Mouse (Mus musculus): ENCODE measurements at regions not wholly inside any gene's neighbourhood (a gene's known extent, or its start where the extent isn't known, plus 50 kb on each side); places are given as distances from the start of the nearest gene placed in this dataset.

- H3K36me3 ChIP-seq (ENCODE audit: control insufficient read depth, insufficient read depth, low read length, poor library complexity, severe bottlenecking), result no peaks in the 10 kb centered on the region
- H3K27me3 ChIP-seq (ENCODE audit: control insufficient read depth, insufficient read depth, low read length, poor library complexity, severe bottlenecking), result no peaks in the 10 kb centered on the region
- H3K27ac ChIP-seq (ENCODE audit: insufficient read depth, low read length), result no peak overlapping the region
- peaks cover 15% of the 10 kb centered on the region for H3K9me3 ChIP-seq (replicated peaks; ENCODE audit: control insufficient read depth, insufficient read depth, low read length, poor library complexity, severe bottlenecking)
- no peak overlapping the region for H3K4me3 ChIP-seq (ENCODE audit: low read depth, low read length)
- no peak for TF ChIP-seq POLR2A (IDR thresholded peaks at IDR 0.05; ENCODE audit: insufficient read depth, low read length)
- no peak for TF ChIP-seq CTCF (IDR thresholded peaks at IDR 0.05; ENCODE audit: low read depth, low read length)
- no peak for TF ChIP-seq EP300 (IDR thresholded peaks at IDR 0.05; ENCODE audit: insufficient read depth, low read depth, low read length)
- H3K4me1 ChIP-seq (ENCODE audit: control insufficient read depth, insufficient read depth, low read length), result no peaks in the 10 kb centered on the region
- H3K9ac ChIP-seq (ENCODE audit: low read depth, poor library complexity, severe bottlenecking), result no peak overlapping the region
These were observed 57.7 kb downstream of the Rpl14 start for GRCm38 (mm10) chr9:120628794-120629560.

- TF ChIP-seq POLR2A (IDR thresholded peaks at IDR 0.05; ENCODE audit: insufficient read depth, low read length) (no peak), CTCF (IDR thresholded peaks at IDR 0.05; ENCODE audit: low read depth, low read length) (no peak), EP300 (IDR thresholded peaks at IDR 0.05; ENCODE audit: insufficient read depth, low read depth, low read length) (no peak)
- no peak overlapping the region for H3K27ac ChIP-seq (ENCODE audit: insufficient read depth, low read length)
- no peak overlapping the region for H3K9ac ChIP-seq (ENCODE audit: low read depth, poor library complexity, severe bottlenecking)
- H3K27me3 ChIP-seq (ENCODE audit: control insufficient read depth, insufficient read depth, low read length, poor library complexity, severe bottlenecking), result no peaks in the 10 kb centered on the region
- peaks cover 13% of the 10 kb centered on the region for H3K9me3 ChIP-seq (replicated peaks; ENCODE audit: control insufficient read depth, insufficient read depth, low read length, poor library complexity, severe bottlenecking)
- H3K4me1 ChIP-seq (ENCODE audit: control insufficient read depth, insufficient read depth, low read length), result no peaks in the 10 kb centered on the region
- H3K36me3 ChIP-seq (ENCODE audit: control insufficient read depth, insufficient read depth, low read length, poor library complexity, severe bottlenecking), result no peaks in the 10 kb centered on the region
- H3K4me3 ChIP-seq (ENCODE audit: low read depth, low read length), result no peak overlapping the region
These were observed 58.4 kb downstream of the Rpl14 start for GRCm38 (mm10) chr9:120629609-120630008.

- H3K4me3 ChIP-seq (ENCODE audit: low read depth, low read length), result no peak overlapping the region
- no peak overlapping the region for H3K27ac ChIP-seq (ENCODE audit: insufficient read depth, low read length)
- no peak overlapping the region for H3K9ac ChIP-seq (ENCODE audit: low read depth, poor library complexity, severe bottlenecking)
- H3K4me1 ChIP-seq (ENCODE audit: control insufficient read depth, insufficient read depth, low read length), result no peaks in the 10 kb centered on the region
- no peaks in the 10 kb centered on the region for H3K36me3 ChIP-seq (ENCODE audit: control insufficient read depth, insufficient read depth, low read length, poor library complexity, severe bottlenecking)
- no peaks in the 10 kb centered on the region for H3K27me3 ChIP-seq (ENCODE audit: control insufficient read depth, insufficient read depth, low read length, poor library complexity, severe bottlenecking)
- TF ChIP-seq POLR2A (IDR thresholded peaks at IDR 0.05; ENCODE audit: insufficient read depth, low read length) (no peak), EP300 (IDR thresholded peaks at IDR 0.05; ENCODE audit: insufficient read depth, low read depth, low read length) (no peak), CTCF (IDR thresholded peaks at IDR 0.05; ENCODE audit: low read depth, low read length) (no peak)
- peaks cover 7% of the 10 kb centered on the region; the same call in 1 of the 2 replicates for H3K9me3 ChIP-seq (replicated peaks; ENCODE audit: control insufficient read depth, insufficient read depth, low read length, poor library complexity, severe bottlenecking)
These were observed 61.6 kb downstream of the Rpl14 start for GRCm38 (mm10) chr9:120632821-120633220.

- TF ChIP-seq EP300 (IDR thresholded peaks at IDR 0.05; ENCODE audit: insufficient read depth, low read depth, low read length) (no peak), POLR2A (IDR thresholded peaks at IDR 0.05; ENCODE audit: insufficient read depth, low read length) (no peak), CTCF (IDR thresholded peaks at IDR 0.05; ENCODE audit: low read depth, low read length) (no peak)
- H3K27me3 ChIP-seq (ENCODE audit: control insufficient read depth, insufficient read depth, low read length, poor library complexity, severe bottlenecking), result no peaks in the 10 kb centered on the region
- no peaks in the 10 kb centered on the region for H3K4me1 ChIP-seq (ENCODE audit: control insufficient read depth, insufficient read depth, low read length)
- H3K9me3 ChIP-seq (replicated peaks; ENCODE audit: control insufficient read depth, insufficient read depth, low read length, poor library complexity, severe bottlenecking), result no peaks in the 10 kb centered on the region; the same call in 1 of the 2 replicates
- H3K27ac ChIP-seq (ENCODE audit: insufficient read depth, low read length), result no peak overlapping the region
- H3K36me3 ChIP-seq (ENCODE audit: control insufficient read depth, insufficient read depth, low read length, poor library complexity, severe bottlenecking), result no peaks in the 10 kb centered on the region
- H3K4me3 ChIP-seq (ENCODE audit: low read depth, low read length), result no peak overlapping the region
- no peak overlapping the region for H3K9ac ChIP-seq (ENCODE audit: low read depth, poor library complexity, severe bottlenecking)
These were observed 71.4 kb downstream of the Rpl14 start for GRCm38 (mm10) chr9:120642656-120643055.

- no peak overlapping the region for H3K9ac ChIP-seq (ENCODE audit: low read depth, poor library complexity, severe bottlenecking)
- TF ChIP-seq EP300 (IDR thresholded peaks at IDR 0.05; ENCODE audit: insufficient read depth, low read depth, low read length), result no peak
- TF ChIP-seq POLR2A (IDR thresholded peaks at IDR 0.05; ENCODE audit: insufficient read depth, low read length), result no peak
- TF ChIP-seq CTCF (IDR thresholded peaks at IDR 0.05; ENCODE audit: low read depth, low read length), result no peak
These were observed 72.1 kb downstream of the Rpl14 start for GRCm38 (mm10) chr9:120643371-120643770.

GRCm38 (mm10) chr9:120645776-120646175 is 74.5 kb downstream of the Rpl14 start:
- Histone ChIP-seq H3K9me3 (replicated peaks; ENCODE audit: control insufficient read depth, insufficient read depth, low read length, poor library complexity, severe bottlenecking) (no peaks in the 10 kb centered on the region; the same call in 1 of the 2 replicates), H3K27me3 (ENCODE audit: control insufficient read depth, insufficient read depth, low read length, poor library complexity, severe bottlenecking) (no peaks in the 10 kb centered on the region), H3K9ac (ENCODE audit: low read depth, poor library complexity, severe bottlenecking) (no peak overlapping the region), H3K4me1 (ENCODE audit: control insufficient read depth, insufficient read depth, low read length) (no peaks in the 10 kb centered on the region), H3K4me3 (ENCODE audit: low read depth, low read length) (no peak overlapping the region), H3K27ac (ENCODE audit: insufficient read depth, low read length) (no peak overlapping the region), H3K36me3 (ENCODE audit: control insufficient read depth, insufficient read depth, low read length, poor library complexity, severe bottlenecking) (no peaks in the 10 kb centered on the region)
- TF ChIP-seq EP300 (IDR thresholded peaks at IDR 0.05; ENCODE audit: insufficient read depth, low read depth, low read length) (no peak), CTCF (IDR thresholded peaks at IDR 0.05; ENCODE audit: low read depth, low read length) (peak; percentile 5)

More at GRCm38 (mm10) chr9:120643371-120643770, 72.1 kb downstream of the Rpl14 start:
- Histone ChIP-seq H3K36me3 (ENCODE audit: control insufficient read depth, insufficient read depth, low read length, poor library complexity, severe bottlenecking) (no peaks in the 10 kb centered on the region), H3K4me3 (ENCODE audit: low read depth, low read length) (no peak overlapping the region), H3K27ac (ENCODE audit: insufficient read depth, low read length) (no peak overlapping the region), H3K27me3 (ENCODE audit: control insufficient read depth, insufficient read depth, low read length, poor library complexity, severe bottlenecking) (no peaks in the 10 kb centered on the region), H3K4me1 (ENCODE audit: control insufficient read depth, insufficient read depth, low read length) (no peaks in the 10 kb centered on the region), H3K9me3 (replicated peaks; ENCODE audit: control insufficient read depth, insufficient read depth, low read length, poor library complexity, severe bottlenecking) (no peaks in the 10 kb centered on the region; the same call in 1 of the 2 replicates)

Data from ES-Bruce4 (cell line).